ENCODE assay signal across 24 mouse cellular contexts in genomic region chr2:134927072-134927471, GRCm38 (mm10).
A peak's percentile ranks its signal among the peaks of the same experiment; 100 is the strongest.
DNase-seq lines count a peak whose midpoint lies in the region; ATAC-seq and TF ChIP-seq lines count a peak whose summit lies in the region.
"Had no signal": no experiment of that assay in that cellular context is flagged by ENCODE, and none has a peak within 500 bp of the region (broad histone marks: within the 10 kb centered on the region; RNA-seq: fewer than 3 reads in every experiment).

No protein-coding gene starts in this region.

- H3K4me3 ChIP-seq in intestine, embryonic 15.5 days (replicated peaks) = no peak overlapping the region
- no peak overlapping the region for H3K4me3 ChIP-seq in intestine, postnatal 0 days (ENCODE audit: low read depth, low read length)
- no peak overlapping the region for H3K4me3 ChIP-seq in layer of hippocampus, adult 2 months
- no peak overlapping the region for H3K4me3 ChIP-seq in cortical plate, adult 2 months (ENCODE audit: insufficient read depth, low read length)
- H3K4me3 ChIP-seq: erythroblast, embryonic 14.5 days; heart, adult 2 months; heart, embryonic 12.5 days; hindbrain, embryonic 13.5 days; lung, embryonic 15.5 days; midbrain, embryonic 12.5 days; stomach, embryonic 15.5 days had no signal

- H3K27ac ChIP-seq in intestine, embryonic 15.5 days = no peak overlapping the region
- H3K27ac ChIP-seq in intestine, postnatal 0 days (ENCODE audit: low read depth, low read length) = no peak overlapping the region
- H3K27ac ChIP-seq in layer of hippocampus, adult 2 months = peak overlapping the region; percentile 49
- H3K27ac ChIP-seq in cortical plate, adult 2 months (ENCODE audit: insufficient read depth, low read length) = peak overlapping the region; percentile 43; the same call in 1 of the 2 replicates
- H3K27ac ChIP-seq: heart, adult 2 months; hindbrain, embryonic 13.5 days; lung, embryonic 15.5 days; midbrain, embryonic 12.5 days; stomach, embryonic 15.5 days had no signal

- no peak for TF ChIP-seq CTCF in intestine, postnatal 0 days (IDR thresholded peaks at IDR 0.05; ENCODE audit: low read depth)
- no peak for TF ChIP-seq CTCF in layer of hippocampus, adult 2 months (conservative IDR thresholded peaks at IDR 0.05)
- no peak for TF ChIP-seq CTCF in cortical plate, adult 2 months (IDR thresholded peaks at IDR 0.05; ENCODE audit: extremely low read depth, insufficient read depth, low read length)

- H3K9me3 ChIP-seq in intestine, embryonic 15.5 days = no peaks in the 10 kb centered on the region
- no peaks in the 10 kb centered on the region for H3K9me3 ChIP-seq in intestine, postnatal 0 days (ENCODE audit: control insufficient read depth)
- H3K9me3 ChIP-seq: G1E; heart, embryonic 12.5 days; hindbrain, embryonic 13.5 days; lung, embryonic 15.5 days; midbrain, embryonic 12.5 days; stomach, embryonic 15.5 days had no signal

- H3K4me1 ChIP-seq in intestine, embryonic 15.5 days (replicated peaks) = no peaks in the 10 kb centered on the region
- H3K4me1 ChIP-seq in intestine, postnatal 0 days (replicated peaks; ENCODE audit: control insufficient read depth, insufficient read depth, low read length) = 0 out of 2 replicates have a peak, but pooled peaks cover 3% of the 10 kb centered on the region
- peaks cover 6% of the 10 kb centered on the region; the same call in 1 of the 2 replicates for H3K4me1 ChIP-seq in cortical plate, adult 2 months (ENCODE audit: control insufficient read depth, insufficient read depth, low read length)
- H3K4me1 ChIP-seq: heart, embryonic 12.5 days; stomach, embryonic 15.5 days had no signal

- H3K4me2 ChIP-seq in intestine, embryonic 15.5 days (replicated peaks) = no peak overlapping the region
- no peak overlapping the region for H3K4me2 ChIP-seq in intestine, postnatal 0 days (replicated peaks; ENCODE audit: low read depth)
- H3K4me2 ChIP-seq: heart, embryonic 12.5 days; hindbrain, embryonic 13.5 days; lung, embryonic 15.5 days; midbrain, embryonic 12.5 days; stomach, embryonic 15.5 days had no signal

- no peak for TF ChIP-seq POLR2A in cortical plate, adult 2 months (IDR thresholded peaks at IDR 0.05; ENCODE audit: extremely low read depth, insufficient read depth, low read length)

- WGBS in intestine, embryonic 15.5 days = 51% methylated on average over 5 of the region's 5 CpGs
- 37% methylated on average over 5 of the region's 5 CpGs for WGBS in intestine, postnatal 0 days

- no peak overlapping the region for H3K9ac ChIP-seq in intestine, embryonic 15.5 days
- H3K9ac ChIP-seq in intestine, postnatal 0 days (ENCODE audit: low read depth, low read length) = no peak overlapping the region
- H3K9ac ChIP-seq: heart, embryonic 12.5 days; hindbrain, embryonic 13.5 days; lung, embryonic 15.5 days; midbrain, embryonic 12.5 days; stomach, embryonic 15.5 days had no signal

- no peak for DNase-seq in layer of hippocampus, adult 2 months (ENCODE audit: low spot score in 2 of 2)
- DNase-seq in layer of hippocampus, adult 9-11 months = no peak
- DNase-seq in kidney, postnatal 14 days = peak; percentile 43
- DNase-seq: adrenal gland, postnatal 14 days; cerebellum, adult 11 months; cerebellum, adult 9-10 months; cerebellum, postnatal 36 days; heart, adult 2 months; heart, postnatal 4 days; liver; right cerebral cortex, postnatal 25 days; thymus, postnatal 14 days had no signal

- H3K27me3 ChIP-seq in intestine, embryonic 15.5 days (replicated peaks) = no peaks in the 10 kb centered on the region
- no peaks in the 10 kb centered on the region for H3K27me3 ChIP-seq in intestine, postnatal 0 days (replicated peaks; ENCODE audit: control insufficient read depth, insufficient read depth, low read length)
- H3K27me3 ChIP-seq: heart, embryonic 12.5 days; hindbrain, embryonic 13.5 days; lung, embryonic 15.5 days; stomach, embryonic 15.5 days had no signal

- H3K36me3 ChIP-seq in intestine, embryonic 15.5 days = no peaks in the 10 kb centered on the region
- no peaks in the 10 kb centered on the region for H3K36me3 ChIP-seq in intestine, postnatal 0 days (ENCODE audit: control insufficient read depth, insufficient read depth)
- H3K36me3 ChIP-seq: G1E; heart, embryonic 12.5 days; hindbrain, embryonic 13.5 days; lung, embryonic 15.5 days; midbrain, embryonic 12.5 days; stomach, embryonic 15.5 days had no signal

- ATAC-seq in intestine, embryonic 15.5 days = 0 out of 2 replicates have a peak, but pooled peaks have one; percentile 39
- no peak for ATAC-seq in intestine, postnatal 0 days
- ATAC-seq in frontal cortex, adult (ENCODE audit: low TSS enrichment) = no peak
- ATAC-seq: forebrain, embryonic 16.5 days had no signal

Comparison
In these comparisons a context has a peak if more than half of its experiments do, and no peak if none do; other contexts are left out.
1. H3K27ac ChIP-seq: peak in layer of hippocampus, adult 2 months (single experiment) and cortical plate, adult 2 months (single experiment); none in intestine, embryonic 15.5 days (single experiment) and intestine, postnatal 0 days (single experiment).